Mouse (Mus musculus) embryonic stem cell, embryonic (primary cell): ENCODE data around the gene Aff1.

Experiments
- CTCF ChIA-PET, 4 experiments: fragments of 300-600 bp in 2 of 4; fragments of 350-600 bp in 2 of 4; sonication (Branson Sonifier 250); formaldehyde crosslinking; loops; one replicate each; lab custom pipeline; 2022; ENCODE audit warnings: inconsistent platforms in 2 of 4; lab: Charles Lee
- POLR2A ChIA-PET, 4 experiments: fragments of 300-600 bp in 2 of 4; fragments of 350-600 bp in 2 of 4; sonication (Branson Sonifier 250); formaldehyde crosslinking; loops; one replicate each; lab custom pipeline; 2022; ENCODE audit warnings: antibody characterized with exemption in 4 of 4, inconsistent platforms in 1 of 4; lab: Charles Lee

Gene Aff1

DNA sequence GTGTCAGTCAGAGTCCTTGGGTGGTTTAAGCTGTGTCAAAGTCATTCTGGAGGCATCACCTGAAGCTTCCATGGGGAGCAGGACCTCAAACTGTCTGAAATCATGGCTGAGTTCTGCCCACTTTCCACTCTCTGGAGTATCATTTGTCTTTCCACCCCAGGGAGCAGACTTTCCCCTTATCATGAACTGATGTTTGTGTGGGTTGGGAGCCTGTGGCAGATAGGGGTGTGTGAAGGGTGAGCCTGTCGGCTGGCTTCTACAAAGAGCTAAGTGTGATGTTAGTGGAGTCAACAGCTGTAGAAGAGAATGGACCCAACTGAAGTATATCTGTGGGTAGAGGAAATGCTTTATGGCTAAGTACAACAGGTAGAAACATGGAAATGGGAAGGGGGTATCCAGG lies 53.5 kb downstream of the Aff1 start:
- CTCF ChIA-PET: interaction anchor here in 2 of 4 experiments (0.8 kb wide), 2 partner anchors 65 to 1473 kb away, joined by 3 to 4 read pairs; no protein-coding TSS in a partner anchor
- POLR2A ChIA-PET: interaction anchor here in 2 of 4 experiments (0.6 to 11.4 kb wide), 9 partner anchors 9 to 294 kb away, joined by 3 to 169 read pairs (median 4); no protein-coding TSS in a partner anchor

DNA sequence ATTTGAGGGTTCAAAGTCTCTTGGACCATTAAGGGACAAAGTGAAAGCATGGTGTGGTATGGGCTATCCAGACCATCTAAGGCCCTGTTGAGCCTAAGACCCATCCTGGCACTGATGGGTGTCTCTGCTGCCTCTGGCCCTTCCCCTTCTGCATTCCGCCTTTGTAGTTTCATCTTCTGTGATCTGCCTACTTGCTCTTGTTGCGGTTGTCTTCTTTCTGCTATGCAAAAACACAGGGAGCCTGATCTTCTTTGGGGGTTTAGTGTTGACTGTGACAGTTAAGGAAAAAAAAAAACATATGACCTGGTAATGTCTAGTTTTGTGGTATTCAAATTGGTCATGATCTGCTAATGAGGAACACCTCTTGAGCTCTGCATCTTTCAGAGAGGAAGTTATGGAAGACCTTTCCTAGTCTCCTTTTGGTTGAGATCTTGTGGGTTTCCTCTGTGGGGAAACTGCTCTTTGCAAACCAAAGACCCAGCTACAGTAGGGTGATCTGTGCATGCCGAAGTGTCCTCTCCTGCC lies 54.4 kb downstream of the Aff1 start:
- ChIA-PET CTCF (interaction anchor here in 1 of 4 experiments (1.0 kb wide), 1 partner anchor 19 kb away, joined by 3 read pairs; no protein-coding TSS in a partner anchor), POLR2A (interaction anchor here in 3 of 4 experiments (0.6 to 11.4 kb wide), 11 partner anchors 8 to 66 kb away, joined by 3 to 169 read pairs (median 4); no protein-coding TSS in a partner anchor)

DNA sequence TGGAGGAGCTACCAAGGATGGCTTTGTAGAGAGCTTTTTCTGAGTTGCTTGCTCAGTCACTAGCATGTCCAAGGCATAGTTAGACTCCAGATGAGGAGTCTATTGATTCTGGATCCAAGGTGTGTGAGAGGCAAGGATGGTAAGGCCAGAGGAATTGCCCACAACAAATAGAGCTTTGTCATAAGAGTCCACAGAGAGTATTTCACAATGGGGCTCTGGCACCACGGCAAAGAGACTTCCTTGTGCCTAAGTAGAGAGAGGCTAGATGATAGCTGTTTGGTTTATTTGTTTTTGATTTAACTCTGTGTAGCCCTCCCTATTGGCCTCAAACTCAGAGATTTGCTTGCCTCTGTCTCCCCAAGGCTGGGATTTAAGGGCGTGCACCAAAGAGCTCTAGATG lies 54.9 kb downstream of the Aff1 start:
- ChIA-PET CTCF (interaction anchor here in 1 of 4 experiments (1.0 kb wide), 1 partner anchor 19 kb away, joined by 3 read pairs; no protein-coding TSS in a partner anchor), POLR2A (interaction anchor here in 3 of 4 experiments (0.6 to 11.4 kb wide), 15 partner anchors 8 to 67 kb away, joined by 3 to 169 read pairs (median 4); no protein-coding TSS in a partner anchor)

DNA sequence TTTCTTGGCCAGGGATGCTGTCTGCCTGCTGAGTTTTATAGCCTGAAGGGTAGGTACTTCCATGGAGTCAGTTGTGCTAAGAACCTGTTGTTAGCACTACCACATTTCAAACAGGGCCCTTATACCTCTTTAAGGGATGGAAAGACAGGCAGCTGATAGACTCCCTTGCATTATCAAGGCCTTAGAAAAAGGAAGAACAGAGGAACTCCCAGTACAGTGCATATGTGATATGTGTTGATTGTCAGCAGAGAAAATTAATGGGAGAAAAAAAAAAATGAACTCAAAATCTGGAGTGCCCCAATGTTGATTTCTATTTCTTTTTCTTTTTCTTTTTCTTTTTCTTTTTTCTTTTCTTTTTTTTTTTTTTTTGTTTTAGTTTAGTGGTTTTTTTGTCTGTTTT lies 56.2 kb downstream of the Aff1 start:
- POLR2A ChIA-PET: interaction anchor here in 3 of 4 experiments (0.6 to 13.9 kb wide), 6 partner anchors 5 to 138 kb away, joined by 3 to 181 read pairs (median 86); no protein-coding TSS in a partner anchor
- CTCF ChIA-PET: interaction anchor here in 1 of 4 experiments (0.7 kb wide), 1 partner anchor 196 kb away, joined by 3 read pairs; no protein-coding TSS in a partner anchor

DNA sequence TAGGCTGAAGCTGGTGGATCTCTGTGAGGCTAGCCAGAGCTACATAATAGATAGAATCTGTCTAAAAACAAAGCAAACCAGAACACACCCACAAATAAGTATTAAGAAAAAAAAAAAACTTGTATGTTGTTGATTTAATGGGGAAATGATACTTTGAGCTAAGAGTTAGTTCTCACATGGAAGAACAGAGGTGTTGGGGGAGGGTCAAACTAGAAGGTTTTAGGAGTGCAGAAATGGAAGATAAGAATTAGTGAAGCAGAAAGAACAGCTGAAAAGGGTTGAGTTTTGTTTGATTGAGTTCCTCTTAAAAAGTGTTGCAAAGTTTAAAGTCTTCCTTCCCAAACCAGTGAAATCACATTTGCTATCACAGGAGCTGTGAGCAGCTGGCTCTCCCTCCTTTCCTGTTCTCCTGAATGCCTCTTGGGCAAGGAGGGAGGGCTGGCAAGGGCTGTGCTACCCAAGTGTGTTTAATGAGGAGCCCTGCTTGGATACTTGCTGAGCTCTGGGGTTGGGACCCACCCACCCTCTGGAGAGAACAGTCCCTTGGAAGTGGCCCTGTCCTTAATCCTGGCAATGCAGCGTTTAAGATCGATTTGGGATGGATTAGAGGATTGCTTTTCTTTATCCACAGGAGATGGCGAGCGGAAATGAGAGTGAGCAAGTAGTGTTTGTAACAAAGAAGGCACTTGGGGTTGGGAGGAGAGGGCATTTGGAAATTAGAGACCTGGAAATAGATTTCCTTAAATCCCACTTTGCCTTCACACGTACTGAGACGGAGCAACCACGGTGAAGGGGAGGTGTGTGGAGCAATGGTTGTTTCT lies 57.5 kb downstream of the Aff1 start:
- CTCF ChIA-PET: interaction anchor here in 2 of 4 experiments (0.6 to 1.0 kb wide), 3 partner anchors 45 to 634 kb away, joined by 3 to 4 read pairs (median 3); no protein-coding TSS in a partner anchor
- POLR2A ChIA-PET: interaction anchor here in 3 of 4 experiments (0.5 to 13.9 kb wide), 15 partner anchors 7 to 140 kb away, joined by 3 to 181 read pairs (median 4); no protein-coding TSS in a partner anchor

DNA sequence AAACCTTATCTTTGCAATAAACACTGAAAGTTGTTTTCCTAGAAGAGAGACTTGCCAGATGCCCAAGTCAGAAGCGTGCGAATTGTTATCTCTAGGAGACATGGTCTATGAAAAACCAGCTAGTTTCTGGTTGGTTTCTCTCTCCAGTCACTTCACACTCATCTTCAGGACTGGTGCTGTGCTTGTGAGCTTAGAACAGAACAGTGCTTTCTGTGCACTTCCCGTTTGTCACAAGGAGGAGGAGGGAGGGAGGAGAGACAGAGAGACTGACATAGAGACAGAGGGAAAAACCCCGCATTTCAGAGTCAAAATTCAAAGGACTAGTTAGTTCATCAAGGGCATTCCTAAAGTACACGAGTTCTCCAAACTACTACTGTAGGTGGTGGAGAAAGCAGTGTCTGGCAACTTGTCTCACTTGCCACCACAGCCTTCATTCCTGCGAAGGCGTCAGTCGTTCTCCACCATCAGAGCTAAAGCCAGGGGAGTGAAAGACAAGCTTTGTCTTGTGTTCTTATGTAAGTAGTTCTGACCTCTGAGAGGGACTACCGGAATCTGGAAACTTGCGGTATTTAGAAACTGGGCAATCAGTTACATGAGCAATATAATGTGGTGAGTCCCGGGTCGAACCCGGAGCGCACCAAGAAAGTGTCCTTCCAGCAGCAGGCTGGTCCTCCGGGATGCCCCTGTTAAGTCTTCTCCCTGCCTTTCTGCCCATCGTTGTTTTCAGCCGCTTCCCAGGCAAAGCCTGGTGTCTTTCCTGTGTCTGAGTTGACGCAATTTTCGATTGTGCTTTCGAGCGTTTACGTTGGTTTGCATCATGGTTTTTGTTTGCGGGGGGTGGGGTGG lies 60.7 kb downstream of the Aff1 start:
- POLR2A ChIA-PET: interaction anchor here (0.6 to 13.9 kb wide), 38 partner anchors 10 to 75 kb away, joined by 3 to 181 read pairs (median 4); partner anchors contain the start of gene Aff1 (in 2 of the 4)
- CTCF ChIA-PET: interaction anchor here in 3 of 4 experiments (0.5 to 1.4 kb wide), 9 partner anchors 18 to 307 kb away, joined by 3 to 4 read pairs (median 3); no protein-coding TSS in a partner anchor

DNA sequence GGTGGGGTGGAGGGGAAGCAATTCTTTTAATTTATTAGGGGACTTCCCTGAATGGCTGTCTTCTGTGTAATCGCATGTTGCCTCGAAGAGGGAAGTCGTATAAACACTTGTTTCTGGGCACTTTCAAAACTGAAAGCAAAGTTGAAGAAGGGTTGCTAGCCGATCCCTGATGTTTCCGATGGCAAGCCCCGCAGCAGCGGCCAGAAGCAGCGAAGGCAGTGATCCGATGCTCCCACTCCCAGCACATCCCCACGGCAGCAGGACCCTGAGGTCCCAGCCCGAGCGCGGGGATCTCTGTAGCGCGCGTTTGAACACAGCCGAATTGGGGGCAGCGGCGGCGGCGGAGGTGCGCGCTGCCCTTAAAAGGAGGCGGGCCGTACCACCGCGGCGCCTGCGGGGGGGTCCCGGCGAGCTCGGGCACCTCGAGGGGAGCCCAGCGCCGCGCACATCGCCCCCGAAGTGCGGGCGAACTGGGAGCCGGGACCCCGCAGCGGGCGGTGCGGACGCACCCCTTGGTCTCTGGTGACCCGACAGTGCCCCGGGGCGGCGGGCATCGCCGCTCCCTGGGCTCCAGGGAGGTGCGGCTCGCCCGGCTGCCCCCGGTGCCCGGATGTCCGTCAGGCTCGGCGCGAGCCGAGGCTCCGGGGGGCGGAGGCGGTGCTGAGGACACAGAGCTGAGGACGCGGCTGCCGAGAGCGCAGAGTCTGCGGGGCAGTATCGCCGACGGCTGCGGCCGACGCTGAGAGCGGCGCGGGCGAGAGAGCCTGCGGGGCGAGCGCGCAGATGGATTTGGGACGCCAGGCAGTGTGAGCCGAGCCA lies 61.5 kb downstream of the Aff1 start:
- ChIA-PET POLR2A (interaction anchor here (0.6 to 13.9 kb wide), 39 partner anchors 9 to 74 kb away, joined by 3 to 181 read pairs (median 4); partner anchors contain the start of gene Aff1 (in 3 of the 4)), CTCF (interaction anchor here in 2 of 4 experiments (0.5 to 1.4 kb wide), 5 partner anchors 17 to 74 kb away, joined by 3 to 4 read pairs (median 4); no protein-coding TSS in a partner anchor)

DNA sequence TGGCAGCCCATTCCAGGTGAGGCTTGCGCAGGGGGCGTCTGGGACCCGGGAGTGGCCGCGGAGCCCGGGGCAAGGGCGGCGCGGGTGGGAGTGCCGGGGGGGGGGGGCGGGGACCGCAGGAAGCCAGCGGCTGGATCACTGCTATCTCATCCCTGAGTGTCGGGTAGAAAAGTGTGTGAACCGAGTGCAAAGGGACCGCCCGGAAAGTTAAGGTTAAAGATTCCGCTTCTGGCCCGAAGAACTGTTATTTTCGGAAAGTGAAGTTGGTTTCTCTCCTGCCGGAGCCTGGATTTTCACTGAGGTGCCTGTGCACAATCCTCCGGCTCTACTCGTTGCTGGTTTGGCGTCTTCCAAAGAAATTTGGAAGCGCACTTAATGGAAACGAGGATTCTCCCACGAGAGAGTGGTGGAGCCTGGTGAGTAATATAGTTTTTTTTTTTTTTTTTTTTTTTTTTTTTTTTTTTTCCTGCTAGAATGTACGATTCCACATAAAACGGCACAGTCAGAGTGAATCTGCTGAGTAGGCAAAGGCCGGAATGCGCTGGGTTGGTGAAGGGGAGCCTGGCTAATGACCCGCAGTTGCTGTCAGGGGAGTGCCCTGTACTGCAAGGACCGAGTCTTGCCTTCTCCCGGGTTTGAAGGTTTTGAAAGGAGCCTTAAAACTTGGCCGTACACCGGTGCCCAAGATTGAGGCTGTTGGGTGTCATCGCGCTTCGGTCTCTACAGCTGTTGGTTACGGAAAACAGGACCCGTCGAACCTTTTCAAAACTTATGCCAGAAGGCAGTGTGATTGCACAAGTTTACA lies 62.4 kb downstream of the Aff1 start:
- CTCF ChIA-PET: interaction anchor here in 1 of 4 experiments (1.3 kb wide), 1 partner anchor 74 kb away, joined by 4 read pairs; no protein-coding TSS in a partner anchor
- POLR2A ChIA-PET: interaction anchor here in 3 of 4 experiments (0.7 to 13.9 kb wide), 34 partner anchors 10 to 74 kb away, joined by 3 to 181 read pairs (median 4); partner anchors contain the start of gene Aff1 (in 3 of the 3)

DNA sequence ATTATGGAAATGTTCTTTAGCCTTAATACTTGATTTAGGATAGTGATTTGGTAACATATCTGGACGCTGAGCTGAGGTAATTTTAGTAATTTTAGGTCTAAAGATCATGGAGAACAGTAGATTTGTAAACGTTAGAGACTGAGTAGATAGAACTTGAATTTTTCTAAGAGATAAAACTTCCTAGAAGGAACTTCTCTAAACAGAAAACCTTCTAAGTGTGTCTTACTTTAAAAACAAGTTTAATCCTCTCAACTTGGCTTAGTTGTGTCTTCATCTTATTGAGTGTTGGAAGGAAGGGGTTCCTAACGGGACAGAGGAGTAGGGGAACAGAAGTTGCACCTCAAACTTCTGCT lies 62.9 kb downstream of the Aff1 start:
- ChIA-PET CTCF (no interaction called here), POLR2A (interaction anchor here in 3 of 4 experiments (0.7 to 13.9 kb wide), 19 partner anchors 10 to 75 kb away, joined by 3 to 181 read pairs (median 4); partner anchors contain the start of gene Aff1 (in 2 of the 3))

DNA sequence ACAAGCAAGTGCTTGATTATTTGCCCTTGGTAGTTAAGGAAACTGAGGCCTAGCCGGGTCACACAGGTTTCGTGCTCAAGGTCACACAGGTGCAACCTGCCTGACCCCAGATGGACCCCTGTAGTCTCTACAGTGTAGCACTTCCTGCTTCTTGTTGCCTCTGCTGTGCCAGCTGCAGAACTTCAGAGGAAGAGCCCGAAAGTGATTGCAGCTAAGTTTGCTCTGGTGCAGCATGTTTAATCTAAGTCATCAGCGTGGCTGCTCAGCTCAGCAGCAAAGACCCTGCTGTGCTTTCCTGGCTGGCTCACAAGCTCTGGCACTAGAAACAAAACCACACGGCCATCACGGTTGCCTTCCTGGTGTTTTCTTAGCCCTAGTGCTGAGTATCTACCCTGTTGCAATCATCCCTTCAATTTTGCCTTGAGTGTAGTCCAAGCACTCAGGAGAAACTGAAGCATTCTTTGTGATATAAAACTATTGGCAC lies 64.1 kb downstream of the Aff1 start:
- ChIA-PET POLR2A (interaction anchor here in 3 of 4 experiments (0.6 to 13.9 kb wide), 29 partner anchors 8 to 89 kb away, joined by 3 to 181 read pairs (median 4); partner anchors contain the start of gene Aff1 (in 2 of the 3)), CTCF (interaction anchor here in 1 of 4 experiments (1.4 kb wide), 1 partner anchor 10 kb away, joined by 3 read pairs; no protein-coding TSS in a partner anchor)

DNA sequence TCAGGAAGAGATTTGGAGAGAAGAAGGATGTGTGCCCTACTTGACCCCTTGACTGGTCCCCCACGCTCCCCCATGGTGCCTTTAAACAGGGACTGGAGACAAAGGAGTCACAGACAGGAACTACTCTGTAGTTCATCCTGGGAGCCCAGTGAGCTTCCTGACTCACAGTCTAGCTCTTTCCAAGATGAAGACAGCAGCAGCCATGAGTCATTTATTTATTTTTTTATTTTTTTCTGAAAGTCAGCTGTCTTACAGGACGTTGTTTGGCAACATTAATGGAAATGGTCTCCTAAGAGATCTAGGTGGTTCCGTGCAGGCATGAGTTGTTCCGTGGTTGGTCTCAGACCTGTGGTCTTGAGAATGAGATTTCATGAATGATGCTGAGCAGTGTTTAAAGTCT lies 66.3 kb downstream of the Aff1 start:
- CTCF ChIA-PET: interaction anchor here in 3 of 4 experiments (0.5 to 1.5 kb wide), 5 partner anchors 33 to 78 kb away, joined by 3 to 4 read pairs (median 3); no protein-coding TSS in a partner anchor
- POLR2A ChIA-PET: interaction anchor here (0.6 to 13.9 kb wide), 34 partner anchors 7 to 84 kb away, joined by 3 to 181 read pairs (median 4); partner anchors contain the start of gene Aff1 (in 2 of the 4)

DNA sequence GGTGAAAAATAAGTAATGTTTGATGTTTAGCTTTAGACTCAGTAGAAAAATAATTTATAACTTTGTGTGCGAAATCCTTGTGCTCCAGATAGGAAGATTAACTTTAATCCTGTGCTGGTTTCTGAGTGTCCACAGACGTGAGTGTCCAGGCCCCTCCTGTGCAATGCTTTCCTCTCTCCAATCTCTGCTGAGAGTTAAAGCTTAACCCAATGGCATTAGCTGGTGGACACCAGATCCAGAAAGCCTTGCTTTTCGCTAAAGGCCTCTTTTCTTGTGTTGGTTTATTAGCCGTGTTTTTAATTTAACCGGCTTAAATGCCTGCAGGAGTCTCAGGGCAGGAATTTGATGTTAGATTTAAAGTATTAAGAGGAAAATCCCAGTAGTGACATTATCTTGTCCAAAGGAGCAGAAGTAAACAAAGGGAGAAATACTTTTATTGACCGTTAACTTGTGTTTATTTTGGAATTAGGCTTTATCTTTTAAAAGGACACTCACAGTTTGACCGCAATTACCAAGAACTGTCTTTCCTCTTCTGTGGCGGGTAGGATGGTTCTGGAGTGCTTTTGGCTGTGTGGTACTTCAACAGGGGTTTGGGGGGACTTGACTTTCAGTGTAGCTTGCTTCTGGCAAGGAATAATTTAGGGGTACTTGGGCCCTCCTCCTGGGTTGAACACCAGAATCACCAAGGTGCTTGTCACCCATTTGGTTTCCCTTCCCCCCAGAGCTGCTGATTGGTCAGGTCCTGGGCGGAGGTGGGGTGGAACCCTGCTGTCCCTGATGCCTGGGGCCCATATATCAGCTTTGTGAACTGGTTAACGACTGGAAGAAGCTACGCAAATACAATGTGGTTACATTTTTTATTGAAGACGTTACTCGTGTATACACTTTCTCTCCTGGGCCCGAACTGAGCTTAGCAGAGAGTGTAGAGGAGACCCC lies 67.6 kb downstream of the Aff1 start:
- ChIA-PET POLR2A (interaction anchor here in 3 of 4 experiments (0.6 to 13.9 kb wide), 51 partner anchors 8 to 143 kb away, joined by 3 to 181 read pairs (median 4); partner anchors contain the start of gene Aff1 (in 3 of the 3)), CTCF (interaction anchor here in 3 of 4 experiments (0.5 to 1.2 kb wide), 3 partner anchors 45 to 80 kb away, joined by 3 to 5 read pairs (median 4); no protein-coding TSS in a partner anchor)

DNA sequence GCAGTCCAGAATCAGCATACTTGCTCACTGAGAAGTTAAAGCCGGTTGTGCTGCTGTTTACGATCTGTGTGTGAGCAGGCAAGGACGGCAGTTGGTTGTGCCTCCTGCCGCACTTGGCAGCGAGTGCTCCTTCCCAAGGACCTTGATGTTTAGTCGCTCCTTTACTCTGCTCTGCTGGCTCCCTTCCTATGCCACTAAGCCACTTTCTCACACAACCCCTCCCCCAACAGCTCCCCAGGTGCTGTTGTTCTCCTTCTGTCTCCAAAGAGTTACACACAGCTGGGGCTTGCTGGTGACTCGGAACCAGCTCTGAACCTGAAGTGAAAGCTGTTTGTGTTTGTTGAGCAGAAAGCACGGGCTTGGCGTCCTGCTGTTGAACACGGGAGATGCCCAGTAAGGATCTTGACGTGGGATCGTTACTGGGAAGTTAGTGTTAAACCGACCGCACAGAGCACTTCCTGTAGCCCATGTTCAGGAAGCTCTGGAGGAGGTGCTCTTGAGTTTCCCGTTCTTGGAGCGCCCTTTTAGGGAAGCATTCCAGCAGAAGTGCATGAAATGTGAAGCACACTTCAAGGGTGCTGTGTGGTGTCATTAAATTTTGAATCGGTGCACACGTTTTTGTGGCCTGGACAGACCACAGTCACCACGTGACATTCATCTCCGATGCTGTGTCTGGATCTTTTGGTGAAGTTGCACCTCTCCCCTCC lies 68.4 kb downstream of the Aff1 start:
- CTCF ChIA-PET: interaction anchor here in 3 of 4 experiments (0.5 to 1.2 kb wide), 3 partner anchors 46 to 80 kb away, joined by 3 to 5 read pairs (median 4); no protein-coding TSS in a partner anchor
- POLR2A ChIA-PET: interaction anchor here in 3 of 4 experiments (0.6 to 13.9 kb wide), 45 partner anchors 8 to 125 kb away, joined by 3 to 181 read pairs (median 4); partner anchors contain the start of gene Aff1 (in 3 of the 3)
